Mouse (Mus musculus): Measurements from ENCODE around the gene Nlrp10. TPM values are rescaled to one million over a fixed set of nuclear protein-coding genes. Genes with fewer than 3 reads are reported as not detected.

Nlrp10 gene
- polyA plus RNA-seq, 1 experiment from 2014 or later = not detected

GRCm38 (mm10) chr7:108944002-108944401 is 14.0 kb upstream of the Nlrp10 start:
- Histone ChIP-seq H3K9me3 (replicated peaks) (no peaks in the 10 kb centered on the region), H3K4me2 (no peak overlapping the region), H3K27me3 (no peaks in the 10 kb centered on the region), H3K9ac (no peak overlapping the region), H3K4me1 (no peaks in the 10 kb centered on the region), H3K27ac (no peak overlapping the region), H3K4me3 (replicated peaks) (no peak overlapping the region), H3K36me3 (peaks cover 68% of the 10 kb centered on the region)
- no peak for ATAC-seq (replicated peaks; ENCODE audit: low FRiP score)
- WGBS = 3% methylated on average over 2 of the region's 2 CpGs

- no peak overlapping the region for H3K27ac ChIP-seq
- no peaks in the 10 kb centered on the region; the same call in 1 of the 2 replicates for H3K4me1 ChIP-seq
- ATAC-seq (replicated peaks; ENCODE audit: low FRiP score) = no peak
- no peaks in the 10 kb centered on the region for H3K27me3 ChIP-seq
- 91% methylated on average over 9 of the region's 9 CpGs for WGBS
- H3K9me3 ChIP-seq (replicated peaks) = no peaks in the 10 kb centered on the region
- H3K36me3 ChIP-seq = peaks cover 91% of the 10 kb centered on the region
- H3K4me2 ChIP-seq = no peak overlapping the region
- no peak overlapping the region for H3K4me3 ChIP-seq (replicated peaks)
- H3K9ac ChIP-seq = no peak overlapping the region
Measured at GRCm38 (mm10) chr7:108941466-108941865, 11.5 kb upstream of the Nlrp10 start.

- 93% methylated on average over 4 of the region's 4 CpGs for WGBS
Measured at GRCm38 (mm10) chr7:108936591-108936990, 6.6 kb upstream of the Nlrp10 start.

GRCm38 (mm10) chr7:108935411-108935810 is 5.4 kb upstream of the Nlrp10 start:
- no peaks in the 10 kb centered on the region for H3K27me3 ChIP-seq
- 79% methylated on average over 7 of the region's 7 CpGs for WGBS
- peaks cover 44% of the 10 kb centered on the region for H3K36me3 ChIP-seq
- no peak overlapping the region for H3K27ac ChIP-seq
- H3K9ac ChIP-seq = peak overlapping the region; percentile 97
- H3K4me3 ChIP-seq (replicated peaks) = peak overlapping the region; percentile 99
- peaks cover 16% of the 10 kb centered on the region for H3K4me1 ChIP-seq
- H3K9me3 ChIP-seq (replicated peaks) = no peaks in the 10 kb centered on the region
- ATAC-seq (replicated peaks; ENCODE audit: low FRiP score) = no peak
- peak overlapping the region; percentile 73 for H3K4me2 ChIP-seq

More at GRCm38 (mm10) chr7:108936591-108936990, 6.6 kb upstream of the Nlrp10 start:
- no peak overlapping the region for H3K4me3 ChIP-seq (replicated peaks)
- ATAC-seq (replicated peaks; ENCODE audit: low FRiP score) = no peak
- H3K4me1 ChIP-seq = peaks cover 16% of the 10 kb centered on the region
- no peaks in the 10 kb centered on the region for H3K27me3 ChIP-seq
- no peak overlapping the region for H3K27ac ChIP-seq
- H3K36me3 ChIP-seq = peaks cover 56% of the 10 kb centered on the region
- H3K9me3 ChIP-seq (replicated peaks) = no peaks in the 10 kb centered on the region
- no peak overlapping the region for H3K4me2 ChIP-seq
- H3K9ac ChIP-seq = no peak overlapping the region

DNA sequence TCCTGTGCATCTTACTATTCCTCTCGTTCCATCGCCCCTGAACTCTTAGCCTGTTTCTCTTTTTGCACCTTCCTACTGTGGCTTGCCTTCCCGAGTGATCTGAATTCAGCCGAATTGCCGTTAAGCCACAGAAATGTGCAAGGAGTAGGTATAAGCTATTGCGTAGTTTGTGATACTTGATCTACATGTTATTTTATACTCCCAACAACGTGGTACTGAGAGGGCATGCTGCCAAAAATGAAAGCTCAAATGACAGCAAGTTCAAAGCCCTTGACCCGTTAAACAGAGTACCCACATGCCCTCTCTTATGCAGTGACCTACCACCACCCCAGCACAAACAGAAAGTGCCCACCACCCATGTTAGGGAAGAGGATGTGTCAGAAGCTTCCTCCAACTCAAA is 4.9 kb upstream of the Nlrp10 start:
- 1% methylated on average over 8 of the region's 8 CpGs for WGBS
- H3K27me3 ChIP-seq = no peaks in the 10 kb centered on the region
- peak overlapping the region; percentile 73 for H3K4me2 ChIP-seq
- peak overlapping the region; percentile 99 for H3K4me3 ChIP-seq (replicated peaks)
- peak overlapping the region; percentile 97 for H3K9ac ChIP-seq
- H3K4me1 ChIP-seq = peaks cover 16% of the 10 kb centered on the region
- ATAC-seq (replicated peaks; ENCODE audit: low FRiP score) = no peak
- peak overlapping the region; percentile 86; the same call in 1 of the 2 replicates for H3K27ac ChIP-seq
- H3K9me3 ChIP-seq (replicated peaks) = no peaks in the 10 kb centered on the region
- peaks cover 39% of the 10 kb centered on the region for H3K36me3 ChIP-seq

- H3K36me3 ChIP-seq = peaks cover 31% of the 10 kb centered on the region
- peak within 1 kb of the TSS; percentile 99 for H3K4me3 ChIP-seq (replicated peaks)
- peak within 1 kb of the TSS; percentile 86 for H3K27ac ChIP-seq
- no peaks in the 10 kb centered on the region for H3K9me3 ChIP-seq (replicated peaks)
- H3K4me1 ChIP-seq = peaks cover 16% of the 10 kb centered on the region
- peak within 1 kb of the TSS; percentile 73 for H3K4me2 ChIP-seq
- peak; percentile 98 for ATAC-seq (replicated peaks; ENCODE audit: low FRiP score)
- no peaks in the 10 kb centered on the region for H3K27me3 ChIP-seq
- H3K9ac ChIP-seq = peak within 1 kb of the TSS; percentile 97
- WGBS = 2% methylated on average over 50 of the region's 50 CpGs
Measured at GRCm38 (mm10) chr7:108933794-108934731, 4.1 kb upstream of the Nlrp10 start, which contains the start of gene Eif3f. Gene Eif3f (plus strand): TSS chr7:108934417.

DNA sequence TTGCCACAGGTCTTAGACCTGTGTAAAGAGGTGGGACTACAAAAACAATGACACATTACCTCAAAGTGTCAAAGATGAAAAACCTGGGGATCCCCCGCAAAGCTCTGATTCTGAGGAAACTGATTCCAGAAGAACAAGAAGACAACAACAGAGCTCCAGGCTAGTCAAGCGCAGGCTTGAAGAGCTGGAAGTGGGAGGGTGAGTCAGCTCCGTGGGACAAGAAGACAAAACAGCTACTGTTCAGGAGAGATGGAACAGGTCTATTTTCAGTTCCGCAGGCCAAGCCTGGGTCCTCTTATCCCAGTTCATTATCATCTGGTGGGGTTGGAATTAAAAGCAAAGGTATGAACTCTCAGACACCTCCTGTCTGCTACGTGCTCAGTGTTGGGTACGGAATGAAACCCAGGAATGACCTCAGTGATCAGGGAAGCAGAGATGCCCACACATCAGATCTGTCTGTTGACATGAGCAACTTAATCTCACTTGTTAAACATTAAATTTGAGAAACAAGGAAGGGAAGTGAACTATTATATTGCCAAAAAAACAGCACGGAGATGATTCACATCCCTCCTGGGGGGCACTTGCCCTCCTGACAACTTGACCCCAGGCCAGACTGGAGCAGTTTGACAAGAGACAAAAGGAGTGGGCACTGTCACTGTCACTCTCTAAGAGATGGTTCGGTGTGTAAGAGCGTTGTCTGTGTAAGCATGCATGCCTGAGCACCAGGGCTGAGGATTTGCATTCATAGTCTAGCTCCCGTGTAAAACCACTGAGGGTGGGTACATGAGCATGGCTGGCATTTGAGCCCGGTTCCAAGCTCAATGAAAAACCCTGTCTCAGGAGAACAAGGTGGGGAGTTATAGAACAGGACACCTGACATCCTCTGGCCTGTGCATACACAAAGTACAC is 1.4 kb downstream of the Nlrp10 start:
- 74% methylated on average over 11 of the region's 11 CpGs for WGBS
- H3K27ac ChIP-seq = no peak overlapping the region

GRCm38 (mm10) chr7:108927043-108927442 is 2.9 kb downstream of the Nlrp10 start:
- ATAC-seq (replicated peaks; ENCODE audit: low FRiP score) = no peak

More for the DNA sequence above, 1.4 kb downstream of the Nlrp10 start:
- Histone ChIP-seq H3K4me3 (replicated peaks) (no peak overlapping the region), H3K36me3 (no peaks in the 10 kb centered on the region), H3K4me2 (no peak overlapping the region), H3K4me1 (no peaks in the 10 kb centered on the region), H3K9me3 (replicated peaks) (no peaks in the 10 kb centered on the region), H3K27me3 (no peaks in the 10 kb centered on the region), H3K9ac (no peak overlapping the region)
- ATAC-seq (replicated peaks; ENCODE audit: low FRiP score) = no peak

GRCm38 (mm10) chr7:108903969-108904368 is 26.0 kb downstream of the Nlrp10 start:
- Histone ChIP-seq H3K4me2 (no peak overlapping the region), H3K4me3 (replicated peaks) (no peak overlapping the region), H3K9ac (no peak overlapping the region), H3K9me3 (replicated peaks) (no peaks in the 10 kb centered on the region), H3K27me3 (no peaks in the 10 kb centered on the region), H3K27ac (no peak overlapping the region), H3K4me1 (no peaks in the 10 kb centered on the region), H3K36me3 (no peaks in the 10 kb centered on the region)
- WGBS = 83% methylated on average over 2 of the region's 2 CpGs
- ATAC-seq (replicated peaks; ENCODE audit: low FRiP score) = no peak

More at GRCm38 (mm10) chr7:108927043-108927442, 2.9 kb downstream of the Nlrp10 start:
- no peak overlapping the region for H3K9ac ChIP-seq
- H3K4me1 ChIP-seq = no peaks in the 10 kb centered on the region
- H3K4me3 ChIP-seq (replicated peaks) = no peak overlapping the region
- H3K27ac ChIP-seq = no peak overlapping the region
- H3K36me3 ChIP-seq = no peaks in the 10 kb centered on the region
- no peaks in the 10 kb centered on the region for H3K27me3 ChIP-seq
- no peak overlapping the region for H3K4me2 ChIP-seq
- H3K9me3 ChIP-seq (replicated peaks) = no peaks in the 10 kb centered on the region
- WGBS = 67% methylated on average over 4 of the region's 4 CpGs

- ATAC-seq (replicated peaks; ENCODE audit: low FRiP score) = no peak
- H3K36me3 ChIP-seq = no peaks in the 10 kb centered on the region
- 88% methylated on average over 5 of the region's 5 CpGs for WGBS
- H3K9me3 ChIP-seq (replicated peaks) = no peaks in the 10 kb centered on the region
- no peak within 1 kb of the TSS for H3K27ac ChIP-seq
- no peaks in the 10 kb centered on the region for H3K4me1 ChIP-seq
- H3K27me3 ChIP-seq = no peaks in the 10 kb centered on the region
- no peak within 1 kb of the TSS for H3K4me3 ChIP-seq (replicated peaks)
- H3K4me2 ChIP-seq = no peak within 1 kb of the TSS
- no peak within 1 kb of the TSS for H3K9ac ChIP-seq
Measured at GRCm38 (mm10) chr7:108894320-108894719, 35.7 kb downstream of the Nlrp10 start, which contains the start of gene Olfr519. Gene Olfr519 (minus strand): TSS chr7:108894420.

DNA sequence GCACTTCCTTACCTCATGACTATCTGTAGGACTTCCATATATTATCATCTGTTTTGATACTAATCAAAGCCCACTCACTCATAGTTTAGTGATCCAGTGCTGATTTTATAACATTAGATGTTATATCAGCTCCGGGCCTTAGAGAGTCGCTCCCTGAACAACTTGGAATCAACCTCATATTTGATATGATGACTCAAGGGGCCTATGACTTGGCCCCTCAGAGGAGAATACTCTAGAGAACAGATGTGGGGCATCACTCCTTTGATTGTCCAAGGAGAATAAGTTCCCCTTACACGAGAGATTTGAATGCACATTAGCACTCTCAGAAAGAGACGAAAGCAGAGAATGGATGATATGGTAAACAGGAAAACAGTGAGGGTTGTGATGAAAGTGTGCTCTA is 45.1 kb downstream of the Nlrp10 start, which contains the start of gene Olfr518:
Olfr518 (minus strand) TSS at position 101 of the 400 bp plus-strand sequence.
- WGBS = 82% methylated on average over 4 of the region's 4 CpGs
- no peak for ATAC-seq (replicated peaks; ENCODE audit: low FRiP score)
- no peak within 1 kb of the TSS for H3K27ac ChIP-seq
- no peaks in the 10 kb centered on the region for H3K27me3 ChIP-seq
- H3K9me3 ChIP-seq (replicated peaks) = no peaks in the 10 kb centered on the region
- no peak within 1 kb of the TSS for H3K4me2 ChIP-seq
- no peak within 1 kb of the TSS for H3K4me3 ChIP-seq (replicated peaks)
- H3K9ac ChIP-seq = no peak within 1 kb of the TSS
- H3K36me3 ChIP-seq = no peaks in the 10 kb centered on the region
- no peaks in the 10 kb centered on the region for H3K4me1 ChIP-seq
